Mouse (Mus musculus) hindbrain, embryonic 15.5 days (tissue): ENCODE data around the gene Ankrd39. TPM values are rescaled to one million over a fixed set of nuclear protein-coding genes. Genes with fewer than 3 reads are reported as not detected.
A peak's percentile ranks its signal among the peaks of the same experiment; 100 is the strongest.

Experiments
- ATAC-seq: fragments of 200-750 bp; cut with Nextera tagmentation; 2 replicates; pipeline ENCODE4 v1.8.0; 2017; ENCODE audit warnings: low read depth, moderate number of reproducible peaks, moderate TSS enrichment; ENCODE audit not compliant: low FRiP score
- H3K27ac ChIP-seq: fragments of 300-500 bp; sonication (generic); replicated peaks from 2 replicates; pipeline ENCODE4 v1.5.1; 2015; ENCODE audit warnings: mild to moderate bottlenecking, inconsistent platforms
- H3K27me3 ChIP-seq: fragments of 300-500 bp; sonication (generic); 2 replicates; pipeline ENCODE4 v1.6.1; 2015; ENCODE audit warnings: control low read depth, inconsistent platforms
- H3K36me3 ChIP-seq: fragments of 300-500 bp; sonication (generic); 2 replicates; pipeline ENCODE4 v1.6.1; 2015; ENCODE audit warnings: control low read depth, inconsistent platforms
- H3K4me1 ChIP-seq: fragments of 300-500 bp; sonication (generic); replicated peaks from 2 replicates; pipeline ENCODE4 v1.6.1; 2015; ENCODE audit warnings: control low read depth, inconsistent platforms
- H3K4me2 ChIP-seq: fragments of 300-500 bp; sonication (generic); 2 replicates; pipeline ENCODE4 v1.6.1; 2015; ENCODE audit warnings: moderate library complexity, mild to moderate bottlenecking, inconsistent platforms
- H3K4me3 ChIP-seq: fragments of 300-500 bp; sonication (generic); 2 replicates; pipeline ENCODE4 v1.5.1; 2015; ENCODE audit warnings: mild to moderate bottlenecking, inconsistent platforms
- H3K9ac ChIP-seq: fragments of 300-500 bp; sonication (generic); 2 replicates; pipeline ENCODE4 v1.6.1; 2015; ENCODE audit warnings: inconsistent platforms
- H3K9me3 ChIP-seq: fragments of 300-500 bp; sonication (generic); 2 replicates; pipeline ENCODE4 v1.6.1; 2016; ENCODE audit warnings: control low read depth, inconsistent platforms
- WGBS: fragments of 180-500 bp; shearing (Covaris S2); methylation state at CpG from one replicate; pipeline ENCODE4 v1.1.7; 2015; 5-methylcytosine and 5-hydroxymethylcytosine counted together
- polyA plus RNA-seq: library from polyadenylated mRNA; unstranded; fragments of >200 nt; fragmentation: Nextera tagmentation; extraction: Ambion mirVana; gene quantifications from 2 replicates; pipeline ENCODE4 v1.2.1, GENCODE M21; 2015

Ankrd39 gene
- polyA plus RNA-seq, 1 experiment from 2014 or later = 28.7 TPM

DNA sequence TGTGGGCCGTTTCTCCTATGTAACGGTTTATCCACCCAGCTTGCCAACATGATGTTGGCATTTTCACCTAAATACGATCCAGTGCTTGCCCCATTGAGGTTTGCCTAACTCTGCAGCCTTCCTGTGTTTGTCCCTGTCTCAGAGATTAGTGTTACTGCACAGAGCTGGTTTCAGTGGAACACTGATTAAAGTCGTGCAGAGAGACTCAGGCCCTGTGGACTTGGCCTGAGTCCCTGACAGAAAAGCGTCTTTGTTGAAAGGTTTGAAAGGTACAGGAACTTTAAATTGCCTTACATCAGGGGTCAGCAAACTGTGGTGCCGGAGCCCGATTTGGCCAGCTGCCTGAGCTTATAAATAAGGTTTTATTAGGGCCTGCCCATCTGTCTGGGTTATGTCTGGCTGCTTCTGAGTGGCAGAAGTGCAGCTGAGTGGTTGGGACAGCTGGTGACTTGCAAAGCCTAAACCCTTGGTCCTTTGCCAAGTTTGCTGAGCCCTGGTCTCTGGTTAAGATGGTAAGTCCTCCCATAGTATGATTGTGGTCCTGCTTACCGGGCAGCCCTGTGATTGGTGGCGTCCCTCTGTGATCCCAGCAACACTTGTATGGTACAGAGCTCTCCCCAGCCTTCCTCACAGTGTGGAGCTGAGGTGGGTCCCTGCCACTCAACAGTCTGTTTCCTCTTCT lies 23.8 kb downstream of the Ankrd39 start:
- Histone ChIP-seq H3K27ac (peak overlapping the region; percentile 21), H3K9me3 (no peaks in the 10 kb centered on the region), H3K36me3 (peaks cover 62% of the 10 kb centered on the region), H3K4me1 (peaks cover 14% of the 10 kb centered on the region), H3K9ac (no peak overlapping the region), H3K4me3 (no peak overlapping the region), H3K27me3 (no peaks in the 10 kb centered on the region), H3K4me2 (no peak overlapping the region)
- peak; percentile 61; the same call in 1 of the 2 replicates for ATAC-seq
- WGBS = 50% methylated on average over 9 of the region's 9 CpGs

DNA sequence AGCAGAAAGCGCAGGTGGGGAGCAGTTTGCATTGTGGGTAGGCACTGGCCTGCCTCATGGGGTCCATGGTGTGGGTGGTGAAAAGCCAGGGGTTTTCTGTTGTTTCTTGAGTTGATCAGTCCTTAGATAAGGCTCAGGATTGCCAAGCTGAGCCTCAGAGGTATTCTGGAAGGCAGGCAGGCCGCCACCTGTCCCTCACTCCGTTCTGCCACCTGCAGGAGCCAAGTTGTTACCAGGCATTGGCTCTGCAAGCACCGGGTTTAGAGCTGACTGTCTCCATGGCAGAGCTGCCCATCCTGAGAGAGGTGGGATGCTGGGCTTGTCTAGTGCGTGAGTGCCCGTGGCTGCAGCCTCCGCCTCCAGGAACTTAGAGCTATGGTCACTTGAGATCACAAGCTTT lies 25.0 kb downstream of the Ankrd39 start:
- WGBS = 92% methylated on average over 7 of the region's 7 CpGs
- Histone ChIP-seq H3K9ac (no peak overlapping the region), H3K36me3 (peaks cover 62% of the 10 kb centered on the region), H3K4me3 (no peak overlapping the region), H3K27me3 (no peaks in the 10 kb centered on the region), H3K4me1 (peaks cover 4% of the 10 kb centered on the region; the same call in 1 of the 2 replicates), H3K4me2 (no peak overlapping the region), H3K27ac (no peak overlapping the region), H3K9me3 (no peaks in the 10 kb centered on the region)
- no peak for ATAC-seq

DNA sequence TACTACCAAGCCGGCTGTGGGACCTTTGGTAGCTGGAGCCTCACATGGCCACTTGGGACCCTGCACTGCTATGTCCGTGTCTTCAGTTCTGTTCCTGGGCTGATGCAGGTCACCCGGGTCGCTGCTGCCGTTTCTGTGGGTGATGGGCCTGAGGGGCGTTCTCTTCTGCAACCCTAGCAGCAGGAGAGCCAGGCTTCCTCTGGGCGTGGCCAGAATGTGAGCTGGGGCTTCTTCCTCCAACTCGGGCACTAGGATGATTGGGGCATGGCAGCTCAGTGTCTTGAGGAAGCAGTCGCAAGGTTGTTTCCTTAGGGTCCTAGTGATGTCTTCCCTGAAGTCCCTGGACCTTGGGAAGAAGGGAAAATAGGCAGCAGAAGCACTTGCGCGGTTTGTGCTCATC lies 27.6 kb downstream of the Ankrd39 start:
- Histone ChIP-seq H3K9me3 (no peaks in the 10 kb centered on the region), H3K27ac (no peak overlapping the region), H3K4me1 (peaks cover 22% of the 10 kb centered on the region), H3K9ac (no peak overlapping the region), H3K4me3 (no peak overlapping the region), H3K36me3 (peaks cover 46% of the 10 kb centered on the region), H3K4me2 (no peak overlapping the region), H3K27me3 (no peaks in the 10 kb centered on the region)
- 84% methylated on average over 11 of the region's 11 CpGs for WGBS
- ATAC-seq = no peak

DNA sequence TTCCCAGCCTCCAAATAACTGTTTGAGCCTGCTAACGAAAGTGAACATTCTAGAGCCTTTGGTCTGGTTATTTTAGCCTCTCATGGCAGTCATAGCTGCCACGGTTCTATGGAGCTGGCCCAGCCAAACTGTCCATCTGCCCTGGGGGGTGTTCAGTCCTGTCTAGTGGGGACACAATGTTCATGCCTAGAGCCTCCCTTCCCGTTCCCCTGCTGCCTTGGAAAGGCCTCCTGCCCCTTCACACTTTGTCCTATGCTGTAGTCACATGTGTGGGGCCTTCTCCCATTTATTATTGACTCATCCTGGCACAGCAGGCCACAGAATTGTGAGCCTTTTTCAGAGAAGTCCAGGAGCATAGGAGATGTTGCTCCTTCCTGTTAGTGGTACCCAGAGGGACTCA lies 29.0 kb downstream of the Ankrd39 start:
- Histone ChIP-seq H3K36me3 (peaks cover 35% of the 10 kb centered on the region), H3K4me2 (no peak overlapping the region), H3K27me3 (no peaks in the 10 kb centered on the region), H3K4me1 (peaks cover 35% of the 10 kb centered on the region), H3K4me3 (no peak overlapping the region), H3K9ac (no peak overlapping the region), H3K9me3 (no peaks in the 10 kb centered on the region), H3K27ac (no peak overlapping the region)
- 82% methylated on average over 3 of the region's 3 CpGs for WGBS
- no peak for ATAC-seq

DNA sequence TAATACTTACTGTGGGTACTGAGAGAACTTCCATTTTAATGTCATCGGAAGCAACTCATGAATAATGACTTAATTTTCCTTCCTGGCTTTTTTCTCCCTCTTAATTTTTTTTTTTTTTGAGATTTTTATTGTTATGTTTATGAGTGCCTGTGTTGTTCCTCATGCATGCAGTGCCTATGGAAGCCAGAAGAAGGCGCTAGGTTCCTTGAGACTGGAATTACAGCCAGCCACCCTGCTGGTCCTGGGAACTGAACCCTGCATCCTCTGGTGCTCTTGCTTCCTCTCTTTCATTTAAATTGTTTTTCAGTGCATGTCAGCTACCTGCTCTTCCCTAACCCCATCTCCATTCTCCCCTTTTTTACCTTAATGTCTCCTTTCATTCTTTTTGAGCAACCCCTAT lies 33.5 kb downstream of the Ankrd39 start:
- Histone ChIP-seq H3K36me3 (no peaks in the 10 kb centered on the region), H3K4me3 (peak overlapping the region; percentile 94), H3K4me2 (peak overlapping the region; percentile 68), H3K27ac (no peak overlapping the region; the same call in 1 of the 2 replicates), H3K9ac (peak overlapping the region; percentile 91; the same call in 1 of the 2 replicates), H3K4me1 (peaks cover 35% of the 10 kb centered on the region), H3K27me3 (no peaks in the 10 kb centered on the region), H3K9me3 (no peaks in the 10 kb centered on the region)
- WGBS = 30% methylated on average over 2 of the region's 2 CpGs
- no peak for ATAC-seq

DNA sequence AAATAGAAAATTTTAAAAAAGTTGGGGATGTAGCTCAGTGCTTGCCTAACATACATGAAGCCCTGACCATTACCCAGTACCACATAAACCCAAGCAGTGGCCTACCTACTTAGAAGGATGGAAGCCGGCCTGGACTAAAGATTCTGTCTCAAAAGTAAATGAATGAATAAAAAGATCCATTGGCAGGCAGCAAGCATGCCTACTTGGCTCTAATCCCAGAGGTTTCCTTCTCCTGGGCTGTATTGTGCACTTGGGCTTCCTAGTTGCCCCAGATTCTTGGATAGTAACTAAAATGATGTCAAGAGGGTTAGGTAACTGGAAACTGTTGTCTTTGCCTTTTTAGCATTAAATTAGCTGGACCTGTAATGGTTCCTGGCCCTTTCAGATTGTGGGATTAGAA lies 33.9 kb downstream of the Ankrd39 start:
- ATAC-seq = no peak
- WGBS = 0% methylated on average over 1 of the region's 1 CpGs
- H3K27ac ChIP-seq = peak overlapping the region; percentile 98

DNA sequence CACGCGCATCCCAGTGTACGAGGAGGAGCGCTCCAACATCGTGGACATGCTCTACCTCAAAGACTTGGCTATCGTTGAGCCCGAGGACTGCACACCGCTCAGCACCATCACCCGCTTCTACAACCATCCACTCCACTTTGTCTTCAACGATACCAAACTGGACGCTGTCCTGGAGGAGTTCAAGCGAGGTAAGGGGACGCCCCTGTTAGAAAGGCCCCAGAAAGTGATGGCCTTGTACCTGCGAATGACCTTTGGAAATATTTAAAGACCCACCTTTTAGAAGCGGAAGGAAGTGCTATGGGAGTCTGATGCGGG lies 34.3 kb downstream of the Ankrd39 start:
- peak overlapping the region; percentile 91 for H3K9ac ChIP-seq
- peaks cover 35% of the 10 kb centered on the region for H3K4me1 ChIP-seq
- 1% methylated on average over 16 of the region's 16 CpGs for whole genome bisulfite sequencing
- H3K36me3 ChIP-seq = no peaks in the 10 kb centered on the region
- peak overlapping the region; percentile 98 for H3K27ac ChIP-seq
- ATAC-seq = no peak
- H3K4me2 ChIP-seq = peak overlapping the region; percentile 68
- H3K4me3 ChIP-seq = peak overlapping the region; percentile 94
- H3K27me3 ChIP-seq = no peaks in the 10 kb centered on the region
- no peaks in the 10 kb centered on the region for H3K9me3 ChIP-seq

More for the DNA sequence above, 33.9 kb downstream of the Ankrd39 start:
- Histone ChIP-seq H3K27me3 (no peaks in the 10 kb centered on the region), H3K4me3 (peak overlapping the region; percentile 94), H3K4me2 (peak overlapping the region; percentile 68), H3K4me1 (peaks cover 35% of the 10 kb centered on the region), H3K9me3 (no peaks in the 10 kb centered on the region), H3K36me3 (no peaks in the 10 kb centered on the region), H3K9ac (peak overlapping the region; percentile 91)

DNA sequence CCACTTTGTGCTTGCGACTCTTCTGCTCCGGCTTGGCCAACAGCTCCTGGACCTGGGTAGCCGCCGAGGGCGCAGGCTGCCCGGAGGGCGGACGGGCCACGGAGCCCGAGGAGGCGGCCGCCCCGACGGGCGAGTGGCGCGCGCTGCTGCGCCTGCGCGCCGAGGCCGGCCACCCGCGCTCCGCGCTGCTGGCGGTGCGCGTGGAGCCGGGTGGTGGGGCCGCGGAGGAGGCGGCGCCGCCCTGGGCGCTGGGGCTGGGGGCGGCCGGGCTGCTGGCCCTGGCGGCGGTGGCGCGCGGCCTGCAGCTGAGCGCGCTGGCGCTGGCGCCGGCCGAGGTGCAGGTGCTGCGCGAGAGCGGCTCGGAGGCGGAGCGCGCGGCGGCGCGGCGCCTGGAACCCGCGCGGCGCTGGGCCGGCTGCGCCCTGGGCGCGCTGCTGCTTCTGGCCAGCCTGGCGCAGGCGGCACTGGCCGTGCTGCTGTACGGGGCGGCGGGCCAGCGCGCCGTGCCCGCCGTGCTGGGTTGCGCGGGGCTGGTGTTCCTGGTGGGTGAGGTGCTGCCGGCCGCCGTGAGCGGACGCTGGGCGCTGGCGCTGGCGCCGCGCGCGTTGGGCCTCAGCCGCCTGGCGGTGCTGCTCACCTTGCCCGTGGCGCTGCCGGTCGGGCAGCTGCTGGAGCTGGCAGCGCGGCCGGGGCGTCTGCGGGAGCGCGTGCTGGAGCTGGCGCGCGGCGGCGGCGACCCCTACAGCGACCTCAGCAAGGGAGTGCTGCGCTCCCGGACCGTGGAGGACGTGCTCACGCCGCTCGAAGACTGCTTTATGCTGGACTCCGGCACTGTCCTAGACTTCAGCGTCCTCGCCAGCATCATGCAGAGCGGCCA lies 34.9 kb downstream of the Ankrd39 start:
- under 1% methylated on average over 110 of the region's 126 CpGs for WGBS
- ATAC-seq = peak; percentile 76
- H3K4me2 ChIP-seq = peak overlapping the region; percentile 68
- H3K27ac ChIP-seq = peak overlapping the region; percentile 98
- H3K4me3 ChIP-seq = peak overlapping the region; percentile 94
- H3K27me3 ChIP-seq = no peaks in the 10 kb centered on the region
- peaks cover 35% of the 10 kb centered on the region for H3K4me1 ChIP-seq
- H3K36me3 ChIP-seq = no peaks in the 10 kb centered on the region
- H3K9me3 ChIP-seq = no peaks in the 10 kb centered on the region
- peak overlapping the region; percentile 91 for H3K9ac ChIP-seq

DNA sequence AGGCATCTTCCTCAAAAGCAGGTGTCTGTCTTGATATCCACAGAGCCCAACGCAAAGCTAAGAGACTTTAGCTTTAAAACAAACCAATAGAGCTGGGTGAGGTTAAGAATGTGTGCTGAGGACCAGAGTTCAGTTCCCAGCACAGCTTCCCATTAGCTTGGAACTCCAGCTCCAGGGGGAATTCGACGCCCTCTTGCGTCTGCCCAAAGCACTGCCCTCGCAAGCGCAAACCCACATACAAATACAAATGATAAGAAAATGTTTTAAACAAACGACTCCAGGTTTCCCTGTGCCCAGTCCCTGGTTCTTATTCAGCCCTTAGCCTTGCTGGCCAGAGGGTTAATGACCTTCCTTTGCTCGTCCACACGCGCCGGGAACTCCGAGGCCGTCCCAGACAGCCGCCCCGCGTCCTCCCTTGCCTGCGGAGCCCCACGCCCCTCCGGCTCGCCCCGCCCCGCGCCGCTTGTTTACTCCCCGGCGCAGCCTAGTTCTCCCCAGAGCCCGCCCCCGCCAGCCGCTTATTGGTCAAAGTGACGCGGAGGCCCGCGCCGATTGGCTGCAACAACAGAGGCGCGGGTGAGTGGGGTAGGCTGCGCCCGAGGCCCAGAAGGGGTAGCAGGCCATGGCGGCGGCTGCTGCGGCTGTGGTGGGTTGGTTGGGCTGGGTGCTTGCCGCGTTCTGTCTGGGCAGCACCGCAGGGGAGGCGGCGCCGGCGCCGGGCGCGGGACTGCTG lies 35.8 kb downstream of the Ankrd39 start, which contains the start of gene Cnnm3:
Gene Cnnm3 (plus strand): TSS at position 579 of the 733 bp plus-strand sequence.
- no peaks in the 10 kb centered on the region for H3K9me3 ChIP-seq
- no peaks in the 10 kb centered on the region for H3K27me3 ChIP-seq
- 1% methylated on average over 51 of the region's 51 CpGs for WGBS
- H3K27ac ChIP-seq = peak within 1 kb of the TSS; percentile 98
- H3K9ac ChIP-seq = peak within 1 kb of the TSS; percentile 91
- peaks cover 34% of the 10 kb centered on the region for H3K4me1 ChIP-seq
- H3K4me2 ChIP-seq = peak within 1 kb of the TSS; percentile 68
- ATAC-seq = peak; percentile 97
- H3K4me3 ChIP-seq = peak within 1 kb of the TSS; percentile 94
- no peaks in the 10 kb centered on the region for H3K36me3 ChIP-seq

DNA sequence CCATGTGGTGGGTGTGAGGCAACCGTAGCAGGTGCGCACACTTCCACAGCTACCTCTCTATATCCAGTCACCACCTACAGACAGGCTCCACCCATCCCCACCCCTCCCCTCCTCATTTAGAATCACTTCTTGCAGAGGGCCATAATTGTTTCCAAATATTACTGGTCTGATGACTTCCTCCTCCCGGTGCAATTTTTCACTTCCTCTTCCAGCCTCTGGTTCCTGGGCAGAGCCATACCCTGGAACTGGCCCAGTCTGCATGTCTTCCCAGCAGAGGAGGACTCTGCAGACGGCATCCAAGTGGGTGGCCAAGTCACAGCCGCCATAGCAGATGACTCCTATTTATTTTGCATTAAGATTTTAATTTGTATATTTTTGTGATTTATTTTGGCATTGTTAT lies 39.0 kb downstream of the Ankrd39 start:
- no peak overlapping the region for H3K4me2 ChIP-seq
- no peak for ATAC-seq
- no peak overlapping the region for H3K27ac ChIP-seq
- H3K4me3 ChIP-seq = no peak overlapping the region
- 89% methylated on average over 5 of the region's 5 CpGs for WGBS
- no peaks in the 10 kb centered on the region for H3K9me3 ChIP-seq
- H3K36me3 ChIP-seq = no peaks in the 10 kb centered on the region
- peaks cover 4% of the 10 kb centered on the region for H3K4me1 ChIP-seq
- no peak overlapping the region for H3K9ac ChIP-seq
- no peaks in the 10 kb centered on the region for H3K27me3 ChIP-seq

DNA sequence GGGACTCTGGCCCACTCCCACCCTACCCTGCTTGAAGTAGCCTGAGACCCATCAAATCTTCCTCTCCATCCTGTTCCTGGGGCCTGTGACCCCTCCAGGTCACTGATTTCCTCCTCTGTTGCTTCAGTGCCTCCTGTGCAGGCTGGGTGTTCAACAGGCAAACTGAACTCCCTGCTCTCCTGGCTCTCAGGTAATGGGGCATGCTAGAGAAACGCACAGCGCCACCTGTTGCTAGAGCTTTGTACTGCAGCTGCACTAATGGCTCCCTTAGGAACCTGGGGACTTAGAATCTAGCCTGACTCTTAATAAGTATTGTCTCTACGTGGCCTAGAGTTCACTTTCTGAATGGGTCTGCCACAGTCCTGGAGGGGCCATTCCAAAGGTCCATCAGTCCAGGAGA lies 46.0 kb downstream of the Ankrd39 start:
- Histone ChIP-seq H3K4me1 (no peaks in the 10 kb centered on the region), H3K27ac (no peak overlapping the region), H3K9me3 (no peaks in the 10 kb centered on the region), H3K9ac (no peak overlapping the region), H3K4me3 (no peak overlapping the region), H3K27me3 (no peaks in the 10 kb centered on the region), H3K36me3 (no peaks in the 10 kb centered on the region), H3K4me2 (no peak overlapping the region)
- WGBS = 5% methylated on average over 3 of the region's 3 CpGs
- peak; percentile 46; the same call in 1 of the 2 replicates for ATAC-seq

DNA sequence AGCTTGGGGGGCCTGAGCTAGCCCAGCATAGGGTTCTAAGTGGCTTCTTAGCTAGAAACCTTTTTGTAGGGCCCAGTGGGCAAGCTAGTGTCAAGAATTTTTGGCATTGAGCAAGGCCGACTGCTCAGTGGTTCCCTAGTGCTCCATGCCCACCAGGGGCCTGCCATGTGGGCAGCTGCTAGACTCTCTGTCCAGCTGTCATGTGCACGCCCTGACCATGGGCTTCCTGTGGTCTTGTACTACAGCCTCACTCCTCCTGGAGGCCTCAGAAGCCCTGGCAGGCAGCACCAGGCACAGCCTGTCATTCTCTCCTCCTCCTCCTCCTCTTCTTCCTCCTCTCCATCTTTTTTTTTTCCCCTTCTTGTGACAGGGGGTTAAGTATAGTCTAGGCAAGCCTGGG lies 49.9 kb downstream of the Ankrd39 start:
- 68% methylated on average over 2 of the region's 2 CpGs for WGBS
- ATAC-seq = no peak
- no peaks in the 10 kb centered on the region for H3K27me3 ChIP-seq
- H3K4me3 ChIP-seq = no peak overlapping the region
- H3K9me3 ChIP-seq = no peaks in the 10 kb centered on the region
- H3K9ac ChIP-seq = no peak overlapping the region
- H3K4me1 ChIP-seq = no peaks in the 10 kb centered on the region
- H3K4me2 ChIP-seq = no peak overlapping the region
- no peak overlapping the region for H3K27ac ChIP-seq
- no peaks in the 10 kb centered on the region for H3K36me3 ChIP-seq
